Comparison of ENCODE assay signal across 16 mouse cellular contexts in genomic region chr4:131997476-131997875, GRCm38 (mm10).
DNase-seq lines count a peak whose midpoint lies in the region; ATAC-seq lines count a peak whose summit lies in the region.
"Had no signal": no experiment of that assay in that cellular context is flagged by ENCODE, and none has a peak within 500 bp of the region (broad histone marks: within the 10 kb centered on the region; RNA-seq: fewer than 3 reads in every experiment).

No protein-coding gene starts in this region.

- H3K27me3 ChIP-seq in heart, embryonic 12.5 days (replicated peaks), result no peaks in the 10 kb centered on the region
- H3K27me3 ChIP-seq in neural tube, embryonic 13.5 days, result no peaks in the 10 kb centered on the region
- no peaks in the 10 kb centered on the region for H3K27me3 ChIP-seq in neural tube, embryonic 15.5 days (replicated peaks)
- H3K27me3 ChIP-seq: CH12.LX; hindbrain, embryonic 15.5 days; midbrain, embryonic 12.5 days; Patski had no signal

- 0 out of 2 replicates have a peak overlapping the region, but pooled peaks have one; percentile 1 for H3K4me2 ChIP-seq in heart, embryonic 12.5 days
- H3K4me2 ChIP-seq in neural tube, embryonic 13.5 days, result no peak overlapping the region
- no peak overlapping the region for H3K4me2 ChIP-seq in neural tube, embryonic 15.5 days
- H3K4me2 ChIP-seq: hindbrain, embryonic 15.5 days; midbrain, embryonic 12.5 days had no signal

- H3K27ac ChIP-seq in heart, embryonic 12.5 days (ENCODE audit: poor library complexity, severe bottlenecking), result peak overlapping the region; percentile 7; the same call in 1 of the 2 replicates
- 0 out of 2 replicates have a peak overlapping the region, but pooled peaks have one; percentile 18 for H3K27ac ChIP-seq in neural tube, embryonic 13.5 days (replicated peaks)
- no peak overlapping the region for H3K27ac ChIP-seq in neural tube, embryonic 15.5 days (replicated peaks)
- H3K27ac ChIP-seq: hindbrain, embryonic 15.5 days; liver, embryonic 14.5 days had no signal

- no peak overlapping the region for H3K4me3 ChIP-seq in heart, embryonic 12.5 days
- H3K4me3 ChIP-seq in neural tube, embryonic 13.5 days, result no peak overlapping the region
- no peak overlapping the region for H3K4me3 ChIP-seq in neural tube, embryonic 15.5 days (replicated peaks)
- H3K4me3 ChIP-seq: hindbrain, embryonic 15.5 days; midbrain, embryonic 12.5 days had no signal

- DNase-seq in heart, postnatal 36 days, result no peak
- DNase-seq in left cerebral cortex, adult 8-10 months (ENCODE audit: low spot score in 2 of 2), result peak; percentile 6 to 61
- DNase-seq in spleen, postnatal 36 days (ENCODE audit: low spot score in 2 of 2), result no peak
- DNase-seq in lung, postnatal 25 days (ENCODE audit: low spot score), result no peak
- DNase-seq: forebrain, postnatal 0 days; kidney, adult 8-10 months; lung, postnatal 36 days; retina, postnatal 1 day had no signal

- peaks cover 5% of the 10 kb centered on the region for H3K4me1 ChIP-seq in heart, embryonic 12.5 days (replicated peaks)
- no peaks in the 10 kb centered on the region for H3K4me1 ChIP-seq in neural tube, embryonic 13.5 days (replicated peaks)
- H3K4me1 ChIP-seq in neural tube, embryonic 15.5 days, result no peaks in the 10 kb centered on the region
- H3K4me1 ChIP-seq: hindbrain, embryonic 15.5 days had no signal

- no peak for ATAC-seq in heart, embryonic 12.5 days (ENCODE audit: insufficient number of reproducible peaks, low FRiP score)
- ATAC-seq in neural tube, embryonic 13.5 days (ENCODE audit: low read depth), result no peak
- no peak for ATAC-seq in neural tube, embryonic 15.5 days (ENCODE audit: low FRiP score)
- ATAC-seq: forebrain, postnatal 0 days; Patski had no signal

- no peaks in the 10 kb centered on the region for H3K9me3 ChIP-seq in heart, embryonic 12.5 days (replicated peaks)
- H3K9me3 ChIP-seq in neural tube, embryonic 13.5 days, result no peaks in the 10 kb centered on the region
- no peaks in the 10 kb centered on the region for H3K9me3 ChIP-seq in neural tube, embryonic 15.5 days (replicated peaks)
- H3K9me3 ChIP-seq: hindbrain, embryonic 15.5 days; midbrain, embryonic 12.5 days had no signal

- intact Hi-C loops in heart, postnatal 36 days (cut with DNase I), result no loop called here

- H3K36me3 ChIP-seq in heart, embryonic 12.5 days, result peaks cover 21% of the 10 kb centered on the region
- peaks cover 40% of the 10 kb centered on the region for H3K36me3 ChIP-seq in neural tube, embryonic 13.5 days
- H3K36me3 ChIP-seq in neural tube, embryonic 15.5 days, result peaks cover 16% of the 10 kb centered on the region

- WGBS in heart, embryonic 12.5 days, result 66% methylated on average over 5 of the region's 5 CpGs
- 80% methylated on average over 5 of the region's 5 CpGs for WGBS in neural tube, embryonic 13.5 days
- WGBS in neural tube, embryonic 15.5 days, result 82% methylated on average over 5 of the region's 5 CpGs

- no peak overlapping the region for H3K9ac ChIP-seq in heart, embryonic 12.5 days
- no peak overlapping the region for H3K9ac ChIP-seq in neural tube, embryonic 13.5 days
- no peak overlapping the region for H3K9ac ChIP-seq in neural tube, embryonic 15.5 days (replicated peaks)
- H3K9ac ChIP-seq: forebrain, postnatal 0 days; hindbrain, embryonic 15.5 days; liver, embryonic 14.5 days; midbrain, embryonic 12.5 days had no signal

Comparison
In these comparisons a context has a peak if more than half of its experiments do, and no peak if none do; other contexts are left out.
1. DNase-seq: peak in left cerebral cortex, adult 8-10 months (2 of 2); none in heart, postnatal 36 days (0 of 2), spleen, postnatal 36 days (0 of 2) and lung, postnatal 25 days (single experiment).